Mouse (Mus musculus): ENCODE data around the gene Mdk.

Mdk gene

DNA sequence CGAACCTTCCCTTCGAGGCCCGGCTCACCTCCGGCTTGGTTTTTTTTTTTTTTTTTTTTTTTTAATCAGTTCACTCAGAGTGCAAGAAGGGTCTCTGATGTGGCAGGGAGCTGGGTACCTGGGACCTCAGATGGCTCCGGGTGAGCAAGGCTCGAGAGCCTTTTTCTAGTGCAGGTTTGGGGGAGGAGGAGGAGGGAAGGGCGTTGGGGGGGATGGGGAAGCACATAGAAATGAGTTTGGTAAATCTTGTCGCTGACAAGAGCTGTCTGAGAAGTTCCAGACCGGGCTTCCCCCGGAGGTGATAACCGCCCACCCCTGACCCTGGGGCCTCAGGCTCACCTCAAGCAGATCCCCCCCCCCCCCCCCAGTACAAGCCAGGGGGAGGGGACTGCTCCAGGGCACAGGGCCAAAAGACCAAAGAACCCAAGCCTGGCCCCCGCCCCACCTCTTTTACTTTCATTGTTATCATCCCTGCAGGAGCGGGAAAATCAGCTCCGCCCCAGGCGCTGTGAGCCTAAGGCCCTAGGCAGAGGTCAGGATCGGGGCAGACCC is at the start of gene Mdk:
Mdk (minus strand) TSS at position 138 of the 552 bp plus-strand sequence.
- no peak for DNase-seq

DNA sequence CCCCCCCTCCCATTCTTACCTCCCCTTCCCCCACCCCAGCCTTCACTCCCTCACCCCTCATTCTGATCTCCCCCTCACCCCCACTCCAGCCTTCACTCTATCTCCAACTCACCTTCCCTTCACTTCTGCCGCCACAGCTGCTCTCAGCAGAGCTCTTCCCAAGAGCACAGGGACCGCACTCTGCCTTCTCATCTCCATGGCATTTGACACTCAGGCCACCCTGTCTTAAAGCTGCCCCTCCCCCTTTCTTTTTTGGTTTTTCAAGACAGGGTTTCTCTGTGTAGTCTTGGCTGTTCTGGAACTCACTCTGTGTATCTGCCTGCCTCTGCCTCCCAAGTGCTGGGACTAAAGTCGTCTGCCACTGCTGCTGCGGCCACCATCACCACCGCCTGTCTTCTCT is 48.7 kb upstream of the Mdk start:
- DNase-seq, result no peak

DNA sequence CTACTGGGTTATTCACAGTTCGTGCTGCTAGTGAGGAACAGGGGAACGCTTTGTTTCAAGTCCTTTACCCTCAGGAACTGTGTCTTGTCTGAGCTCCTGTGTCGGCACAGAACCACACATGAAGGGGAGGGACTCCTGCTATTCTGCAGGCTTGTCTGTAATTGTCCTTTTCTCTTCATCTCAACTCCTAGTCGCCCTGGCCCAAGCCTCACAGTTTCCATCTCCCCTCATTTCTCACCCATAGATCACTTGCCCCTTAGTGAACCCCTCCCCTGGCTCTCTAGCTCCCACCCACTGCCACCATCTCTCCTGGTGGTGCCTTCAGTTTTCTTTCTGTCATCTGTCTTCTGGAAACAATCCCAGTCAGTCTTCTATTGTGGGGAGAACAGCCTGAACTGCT is 48.1 kb upstream of the Mdk start:
- DNase-seq, result no peak

DNA sequence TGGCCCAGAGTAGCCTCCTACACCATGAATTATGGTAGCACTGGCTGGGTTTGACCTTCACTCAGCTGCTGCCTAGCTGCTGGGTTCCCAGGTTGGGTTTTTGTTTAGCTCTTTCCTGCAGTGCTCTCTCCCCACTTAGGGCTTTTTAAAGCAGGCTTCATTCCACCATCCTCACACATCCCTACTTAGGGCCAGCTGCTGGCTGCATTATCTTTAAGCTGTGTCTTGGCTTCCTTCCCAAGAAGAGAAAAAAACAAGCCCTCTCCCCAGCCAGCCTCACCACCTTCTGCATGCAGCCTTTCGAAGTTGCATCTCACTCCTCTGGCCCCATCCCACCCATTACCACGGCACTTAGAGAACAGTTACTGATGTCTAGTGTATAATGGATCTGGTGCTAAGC is 46.5 kb upstream of the Mdk start:
- no peak for DNase-seq

DNA sequence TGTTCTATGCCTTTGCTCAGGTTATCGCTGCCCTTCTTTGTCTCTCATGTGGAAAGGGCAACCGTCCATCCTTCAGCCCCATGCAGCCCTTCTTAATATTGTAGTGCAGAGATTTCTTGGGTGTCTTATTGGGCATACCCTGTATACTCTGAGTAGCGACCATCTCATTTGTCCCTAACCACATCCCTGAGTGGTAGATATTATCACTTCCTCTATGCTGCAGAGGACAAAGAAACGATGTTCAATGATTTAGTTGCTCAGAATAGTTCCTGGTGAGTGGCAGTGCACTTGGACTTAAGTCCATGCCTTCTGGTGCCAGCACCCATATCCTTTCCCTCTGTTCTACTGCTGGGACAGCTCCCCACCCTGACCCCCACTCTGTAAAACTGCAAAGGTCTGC is 45.9 kb upstream of the Mdk start:
- DNase-seq, result no peak

DNA sequence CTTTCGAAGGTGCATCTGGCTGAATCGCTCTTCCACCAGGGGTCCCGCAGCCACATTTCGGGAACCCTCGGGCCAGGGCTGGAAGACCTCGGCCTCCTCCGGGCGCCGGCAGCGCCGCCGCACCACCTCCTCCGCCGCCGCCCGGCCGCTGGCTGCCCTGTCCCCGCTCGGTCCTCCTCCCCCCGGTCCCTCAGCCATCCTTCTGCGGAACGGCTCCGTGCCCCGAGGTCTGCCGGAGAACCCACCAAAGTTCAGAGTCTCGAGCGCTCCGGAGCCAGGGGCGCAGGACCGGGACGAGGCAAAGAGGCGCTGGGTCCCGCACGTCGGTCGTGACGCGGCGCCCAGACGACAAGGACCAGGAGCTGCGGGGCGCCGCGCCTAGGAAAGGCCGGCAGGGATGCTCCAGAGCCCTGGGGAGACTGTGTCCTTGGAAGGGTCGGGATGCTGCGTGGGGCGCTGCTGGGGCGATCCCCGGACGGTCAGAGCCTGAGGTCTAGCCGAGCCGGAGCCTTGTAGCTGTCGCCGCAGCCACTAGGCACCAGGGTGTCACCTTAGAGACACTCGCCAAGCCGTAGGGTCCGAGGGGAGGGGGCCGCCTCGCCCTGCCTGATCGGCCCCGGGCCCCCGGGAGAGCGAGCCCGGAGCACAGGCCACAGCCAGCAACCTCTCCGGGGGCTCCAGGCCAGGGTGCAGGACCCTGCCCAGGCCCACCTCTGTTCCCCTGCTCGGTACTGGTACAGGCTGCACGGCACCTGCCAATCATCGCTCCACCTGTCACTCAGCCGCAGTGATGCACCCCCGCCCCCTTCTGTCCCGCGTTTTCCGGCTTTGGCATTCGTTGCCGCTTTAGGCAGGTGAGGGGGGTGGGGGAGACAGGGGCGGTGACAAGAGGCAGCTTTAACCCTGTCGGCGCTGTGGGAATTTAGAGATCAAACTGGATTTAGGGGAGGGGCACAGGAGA is 43.8 kb upstream of the Mdk start, which contains the start of gene Dgkz:
Dgkz (minus strand) TSS at position 284 of the 961 bp plus-strand sequence.
- DNase-seq, result peak; percentile 68

DNA sequence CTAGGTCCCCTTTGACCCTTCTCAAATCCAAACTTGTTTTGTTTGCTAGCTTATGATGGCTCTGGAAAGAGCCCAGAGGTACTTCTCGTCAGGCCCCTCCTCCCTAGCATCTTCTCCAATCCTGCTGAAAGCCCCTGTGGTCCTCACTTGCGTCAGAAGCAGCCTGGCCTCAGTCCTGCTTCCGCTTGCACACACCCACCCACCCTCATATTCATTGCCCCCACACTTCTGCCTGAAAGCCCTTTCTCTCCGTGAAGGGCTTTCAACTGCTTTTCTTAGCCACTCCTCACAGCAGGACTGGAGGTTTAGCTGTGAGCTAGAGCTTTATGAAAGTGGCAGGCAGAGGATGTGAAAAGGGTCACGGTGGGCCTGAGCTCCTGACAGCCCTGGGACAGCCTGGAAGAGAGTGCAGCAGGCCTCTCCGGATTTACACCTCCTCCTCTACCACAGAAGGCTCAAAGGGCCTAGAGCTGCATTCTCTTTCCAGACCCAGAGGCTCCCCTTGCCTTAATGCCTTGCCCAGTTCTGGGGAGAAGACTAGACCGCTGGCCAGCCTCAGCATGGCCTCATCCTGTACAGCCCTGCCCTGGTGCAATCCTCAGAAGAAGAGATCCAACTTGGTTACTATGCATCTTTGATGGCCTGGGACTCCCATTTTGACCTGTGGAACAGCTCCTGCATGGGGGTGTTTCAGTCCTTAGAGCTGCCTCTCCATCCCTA is 41.5 kb upstream of the Mdk start:
- no peak for DNase-seq

DNA sequence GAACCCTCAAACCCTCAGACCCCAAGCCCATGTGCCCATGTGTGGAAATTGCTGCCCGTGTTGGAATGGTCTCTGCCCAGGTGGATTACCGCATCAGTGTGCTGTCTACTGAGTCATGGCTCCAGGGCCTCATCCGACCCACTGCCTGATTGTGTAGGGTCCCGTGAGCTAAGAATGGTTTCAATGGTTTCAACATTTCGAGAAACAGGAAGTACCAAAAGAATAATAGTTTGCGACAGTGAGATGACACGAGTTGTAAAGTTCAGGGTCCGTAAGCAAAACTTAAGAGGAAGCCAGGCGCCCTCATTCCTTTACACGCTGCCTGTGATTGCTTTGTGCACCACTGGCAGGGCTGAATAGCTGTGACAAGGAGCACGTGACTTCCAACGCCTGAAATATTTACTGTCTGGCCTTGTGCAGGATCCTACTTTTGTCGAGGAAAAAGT is 40.0 kb upstream of the Mdk start:
- no peak for DNase-seq

DNA sequence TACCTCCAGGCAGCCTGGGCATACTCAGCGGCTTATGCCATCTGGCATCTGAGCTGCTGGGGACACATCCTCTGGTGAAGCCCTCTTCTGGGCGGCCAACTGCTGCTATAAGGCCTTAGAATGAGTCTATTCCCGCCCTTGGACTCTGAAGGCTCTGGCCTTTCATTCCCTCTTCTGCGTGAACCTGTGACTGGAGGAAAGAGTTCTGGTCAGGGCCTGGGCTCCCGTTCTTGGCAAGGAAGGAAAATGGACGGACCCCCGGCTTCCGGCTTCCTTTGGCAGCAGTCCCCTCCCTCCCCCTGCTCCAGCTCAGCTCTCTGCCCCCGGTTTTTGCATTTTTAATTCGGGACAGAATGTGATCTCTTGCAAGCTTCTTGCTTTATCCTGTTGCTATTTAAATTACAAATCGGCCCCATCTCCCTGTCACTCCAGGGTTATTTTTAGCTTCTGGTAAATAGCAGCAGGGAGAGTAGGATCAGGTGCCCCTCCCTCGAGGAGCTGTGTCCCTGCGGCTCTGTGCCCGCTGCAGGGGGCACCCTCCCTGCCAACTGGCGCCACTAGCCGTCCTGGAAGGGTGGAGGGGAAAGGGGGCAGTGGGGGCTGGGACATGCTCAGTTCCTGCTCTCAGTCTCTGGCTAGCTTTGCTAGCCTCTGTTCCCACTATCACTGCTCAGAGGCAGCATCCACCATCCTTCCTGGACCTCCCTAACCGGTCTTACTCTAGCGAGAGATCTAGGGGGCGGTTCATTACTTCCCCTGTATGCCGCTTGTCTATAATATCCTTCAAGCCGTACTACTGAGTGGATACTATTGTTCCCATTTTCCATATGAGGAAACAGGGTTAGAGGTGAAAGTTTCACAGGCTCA is 39.4 kb upstream of the Mdk start:
- DNase-seq, result no peak

DNA sequence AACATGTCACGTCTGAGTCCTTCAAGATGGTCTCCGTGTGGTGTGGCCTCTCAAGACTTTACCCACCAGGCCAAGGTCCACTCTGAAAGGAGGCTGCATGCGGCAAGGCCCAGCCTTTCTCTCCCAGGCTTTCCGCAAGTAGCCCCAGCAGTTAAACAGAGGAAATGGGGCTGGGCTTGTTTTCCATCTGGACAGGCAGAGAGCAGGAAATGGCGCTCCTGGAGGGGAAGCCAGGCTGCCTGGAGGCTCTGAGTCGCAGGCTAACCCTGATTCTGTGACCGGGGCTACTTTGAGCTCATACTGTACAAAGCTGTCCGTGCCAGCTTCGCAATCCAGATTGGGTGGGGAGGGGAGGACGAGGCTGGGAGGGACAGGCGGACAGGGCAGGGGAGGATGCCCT is 35.9 kb upstream of the Mdk start:
- no peak for DNase-seq

DNA sequence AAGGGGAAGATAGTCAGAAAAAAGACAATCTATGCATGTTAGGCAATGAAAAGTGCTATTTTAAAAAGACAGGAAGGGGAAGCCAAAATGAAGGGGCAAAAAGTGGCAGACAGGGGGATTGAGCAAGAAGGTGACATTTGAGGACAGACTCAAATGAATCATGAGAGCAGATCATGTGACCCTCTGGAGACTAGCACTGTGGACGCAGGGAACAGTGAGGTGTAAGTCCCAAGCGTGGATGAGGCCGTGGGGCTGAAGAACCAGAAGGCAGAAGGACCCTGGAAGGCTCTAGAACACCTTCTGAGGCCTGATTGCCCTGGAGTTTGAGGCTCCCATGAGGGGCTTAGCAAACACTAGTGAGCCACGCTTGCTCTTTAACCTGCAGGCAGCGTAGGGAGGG is 34.3 kb upstream of the Mdk start:
- DNase-seq, result no peak

DNA sequence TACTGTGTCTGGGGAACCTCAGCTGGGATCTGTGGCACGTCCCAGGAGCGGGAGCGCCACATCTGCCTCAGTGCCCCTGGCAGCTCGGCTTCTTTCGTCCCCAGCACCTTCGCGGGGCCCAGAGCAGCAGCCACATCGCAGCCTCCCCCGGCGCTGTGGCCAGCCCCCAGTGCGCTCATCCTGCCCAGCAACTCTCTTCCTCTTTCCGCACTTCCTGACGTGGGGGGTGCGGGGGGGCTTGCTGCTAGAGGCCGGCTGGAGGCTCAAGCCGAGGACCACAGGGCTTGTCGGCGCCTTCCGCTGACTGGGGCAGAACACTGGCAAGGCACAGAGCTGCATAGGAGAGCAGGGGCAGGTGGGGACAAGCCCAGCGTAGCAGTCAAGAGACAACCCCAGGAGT is 33.3 kb upstream of the Mdk start:
- DNase-seq, result peak; percentile 61

DNA sequence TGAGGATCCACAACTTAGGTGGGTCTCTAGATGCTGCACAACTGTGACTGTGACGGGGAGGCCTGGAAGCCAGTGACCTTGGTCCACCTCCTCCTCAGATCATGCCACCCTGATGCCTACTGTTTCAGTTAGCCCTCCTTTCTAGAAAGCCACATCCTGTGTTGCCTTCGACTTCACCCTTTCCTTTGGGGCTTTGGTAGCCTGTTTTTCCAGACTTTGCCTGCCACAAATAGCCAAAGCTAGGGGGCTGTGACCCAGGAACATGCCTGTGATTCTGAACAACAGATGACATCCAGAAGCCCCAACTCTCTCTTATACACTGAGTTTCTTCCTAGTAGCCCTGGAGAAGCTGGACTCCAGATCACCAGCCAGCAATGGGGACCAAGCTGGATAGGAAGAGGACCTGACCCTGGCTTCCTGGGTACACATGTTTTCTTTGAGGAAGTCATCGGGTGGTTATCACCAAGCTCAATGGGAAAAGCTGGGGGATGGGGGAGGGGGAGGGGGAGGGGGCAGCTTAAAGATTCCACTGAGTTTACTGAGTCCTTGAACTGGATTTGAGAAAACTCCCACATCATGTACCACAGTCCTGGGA is 32.6 kb upstream of the Mdk start:
- no peak for DNase-seq

DNA sequence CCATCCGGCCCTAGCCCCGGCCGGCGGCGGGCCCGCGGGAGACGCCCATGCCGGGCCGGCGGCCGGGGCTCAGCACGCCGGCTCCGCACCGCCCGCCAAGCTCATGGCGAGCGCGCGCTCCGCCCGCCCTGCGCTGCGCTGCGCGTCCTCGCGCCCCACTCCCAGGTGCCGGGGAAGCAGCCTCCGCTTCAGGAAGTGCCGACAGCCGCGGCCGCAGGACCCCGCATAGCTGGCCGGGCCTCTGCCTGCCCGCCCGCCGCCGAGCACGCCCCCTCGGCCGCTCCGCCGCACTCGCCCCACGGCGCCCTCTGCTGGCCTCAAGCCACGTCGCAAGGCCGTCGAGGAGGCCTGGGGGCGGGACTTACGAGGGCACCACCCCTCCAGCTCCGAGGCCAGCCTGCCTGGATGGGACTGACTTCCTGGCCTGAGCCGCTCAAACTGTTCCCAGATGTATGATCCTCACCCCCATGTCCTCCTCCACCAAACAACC is 31.4 kb upstream of the Mdk start:
- DNase-seq, result peak; percentile 98

DNA sequence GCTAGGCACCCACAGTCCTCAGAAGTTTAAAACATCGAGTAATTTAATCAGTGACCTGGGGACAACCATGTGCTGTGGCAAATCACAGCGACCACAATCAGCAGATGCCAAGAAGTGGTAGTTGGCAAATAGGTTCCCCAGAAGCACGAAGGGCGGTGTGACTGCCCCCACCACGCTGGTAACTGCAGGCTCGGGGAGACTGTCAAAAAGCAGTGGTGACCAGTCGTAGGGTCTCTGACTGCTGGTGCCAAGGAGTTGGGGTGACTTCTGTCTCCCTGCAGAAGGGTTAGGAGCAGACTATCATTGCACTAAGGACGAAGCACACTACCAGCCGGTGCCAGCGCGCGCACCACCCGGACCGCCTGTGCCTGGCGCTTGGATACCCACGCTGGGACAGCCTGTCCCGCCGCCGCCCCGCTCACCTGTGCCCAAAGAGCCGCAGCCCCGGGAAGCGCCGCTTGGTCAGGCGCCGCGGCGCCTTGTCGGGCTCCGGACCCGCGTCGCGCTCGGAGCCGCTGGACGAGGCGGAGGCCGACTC is 30.8 kb upstream of the Mdk start:
- DNase-seq, result peak; percentile 50

DNA sequence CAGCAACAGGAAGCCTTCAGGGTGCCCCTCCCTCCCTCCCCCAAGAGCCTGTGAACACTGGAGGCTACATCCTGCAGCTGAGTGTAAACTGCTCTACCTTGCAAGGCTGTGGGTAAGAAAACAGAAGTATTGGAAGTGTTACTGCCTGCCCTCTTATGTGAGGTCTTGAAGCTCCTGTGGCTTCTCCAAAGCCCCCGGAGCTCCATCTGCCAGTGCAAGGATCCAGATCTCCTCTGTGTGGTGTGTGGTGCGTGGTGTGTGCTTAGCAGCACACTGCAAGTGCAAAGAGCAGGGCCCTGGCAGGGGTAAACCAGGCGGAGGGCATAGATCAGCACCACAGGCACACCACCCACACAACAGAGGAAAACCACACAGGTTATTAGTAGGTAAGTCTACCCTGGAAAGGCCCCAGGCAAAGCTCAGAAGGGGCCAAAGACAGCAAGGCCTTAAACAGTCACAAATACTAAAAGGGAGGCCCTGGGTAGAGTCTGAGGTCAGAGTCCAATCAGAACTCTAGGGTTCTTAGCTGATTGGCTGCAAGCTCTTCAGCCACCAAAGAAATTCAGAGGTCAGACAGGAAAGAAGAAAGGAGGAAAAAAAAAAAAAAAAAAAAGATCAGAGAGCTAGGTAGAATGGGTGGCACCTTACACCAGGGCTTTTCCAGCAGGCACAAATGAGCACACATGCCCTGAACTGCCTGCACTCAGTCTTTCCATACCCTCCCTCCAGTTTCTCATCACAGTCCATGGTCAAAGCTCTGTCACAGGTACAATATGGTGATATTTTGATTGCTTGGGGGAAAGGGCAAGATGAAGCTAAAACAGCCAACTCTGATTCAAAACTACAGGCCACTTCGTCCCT is 30.0 kb upstream of the Mdk start:
- DNase-seq, result peak; percentile 69

DNA sequence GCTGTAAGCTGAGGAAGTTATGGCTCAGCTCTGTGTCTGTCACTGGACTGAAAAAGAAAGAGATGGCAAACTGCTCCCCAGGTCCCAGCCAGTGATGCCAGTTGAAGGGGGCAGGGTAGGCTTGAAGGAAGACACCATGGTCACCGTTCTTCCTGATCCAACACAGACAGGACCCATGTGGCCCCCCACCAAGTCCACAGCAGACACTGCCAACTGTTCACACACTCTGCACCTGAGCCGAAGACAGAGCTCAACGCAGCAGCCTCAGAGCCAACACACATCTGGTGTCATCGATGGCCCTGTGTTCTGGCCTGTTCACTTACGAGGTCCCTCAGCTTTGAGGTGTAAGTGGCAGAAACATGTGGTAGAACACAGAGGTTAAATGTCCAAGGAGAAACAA is 28.4 kb upstream of the Mdk start:
- no peak for DNase-seq

DNA sequence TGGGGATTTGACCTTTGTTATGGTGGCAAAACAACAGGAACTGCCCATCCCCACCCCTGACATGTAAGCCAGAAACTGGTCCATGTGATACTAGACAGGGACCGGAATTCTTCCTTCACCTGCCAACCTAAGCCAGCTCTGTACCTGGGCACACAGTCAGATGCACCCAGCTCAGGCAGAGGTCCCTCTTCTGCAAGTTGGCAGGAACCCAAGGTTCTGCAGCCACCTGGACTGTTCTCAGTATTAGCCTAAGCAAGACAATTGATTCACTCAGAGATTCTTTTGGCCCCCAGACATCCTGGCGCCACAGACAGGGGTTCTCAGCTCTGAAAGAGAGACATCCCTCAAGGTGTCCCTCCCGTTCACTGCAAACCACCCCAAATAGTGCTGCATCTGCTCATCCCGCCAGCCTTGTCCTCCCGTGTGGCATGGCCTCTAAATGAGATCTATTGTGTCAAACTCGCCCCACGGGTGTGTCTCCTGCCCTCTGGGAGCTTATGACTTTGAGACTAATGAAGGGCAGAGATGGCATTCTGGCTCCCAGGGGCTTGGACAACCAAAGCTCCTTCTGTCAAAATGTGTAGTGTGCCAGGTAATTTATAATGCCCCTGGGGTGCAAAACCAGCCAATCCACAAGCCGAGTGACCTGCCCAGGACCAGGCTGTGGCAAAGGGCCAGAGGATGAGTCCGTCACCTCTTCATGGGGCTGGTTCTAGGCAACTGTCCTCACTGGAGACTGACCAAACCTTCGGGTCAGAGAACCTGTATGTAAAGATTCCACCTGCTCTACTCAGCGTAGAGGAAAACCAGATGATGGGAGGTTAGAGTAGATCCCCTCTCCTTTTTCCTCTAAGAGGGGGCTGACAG is 27.7 kb upstream of the Mdk start:
- DNase-seq, result no peak

DNA sequence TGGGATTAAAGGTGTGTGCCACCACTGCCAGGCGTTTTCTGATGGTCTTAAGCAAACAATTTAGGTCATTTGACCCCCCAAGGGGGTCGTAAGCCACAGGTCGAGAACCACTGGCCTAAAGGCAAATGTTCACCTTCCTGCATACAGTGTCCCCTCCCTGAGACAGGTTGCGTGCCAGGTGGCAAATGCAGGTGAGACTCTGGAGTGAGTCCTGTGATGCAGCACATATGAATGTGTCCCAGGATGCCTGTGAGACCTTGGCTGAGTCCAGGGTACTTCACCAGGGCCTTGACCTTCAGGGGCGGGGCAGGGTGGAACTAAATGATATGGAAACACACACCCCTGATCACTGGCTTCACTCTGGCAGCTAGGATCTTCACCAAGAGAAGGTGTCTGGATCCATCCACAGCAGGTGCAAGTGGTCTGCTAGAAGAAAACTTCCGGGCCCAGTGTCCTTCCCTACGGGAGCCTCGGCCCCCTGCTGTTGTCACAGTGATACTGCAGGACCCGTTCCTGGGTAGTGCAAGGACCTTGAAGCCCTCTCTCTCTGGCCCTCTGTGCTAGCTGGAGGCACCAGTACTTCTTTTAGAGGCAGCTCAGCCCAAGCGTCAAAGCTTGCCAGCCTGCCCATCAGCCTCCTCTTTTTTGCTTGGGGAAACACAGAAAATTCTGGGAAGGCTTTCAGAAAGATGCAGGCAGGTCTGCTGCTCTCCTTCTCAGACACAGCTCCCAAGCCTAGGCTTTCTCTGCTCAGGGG is 26.8 kb upstream of the Mdk start:
- peak; percentile 76 for DNase-seq
